Mouse (Mus musculus) limb, embryonic 10.5 days (tissue): ENCODE data around the gene Mrps34. TPM values are rescaled to one million over a fixed set of nuclear protein-coding genes. Genes with fewer than 3 reads are reported as not detected.

Experiments used
- DNase-seq: peaks from one replicate; pipeline ENCODE4 v3.0.0-alpha.2; 2017; ENCODE audit warnings: low spot score
- H3K27ac ChIP-seq: fragments of 300-500 bp; sonication (generic); 2 replicates; pipeline ENCODE4 v1.5.1; 2016; ENCODE audit warnings: mild to moderate bottlenecking
- H3K27me3 ChIP-seq: fragments of 300-500 bp; sonication (generic); 2 replicates; pipeline ENCODE4 v1.6.1; 2016; ENCODE audit warnings: low read depth, mild to moderate bottlenecking; ENCODE audit not compliant: poor library complexity, severe bottlenecking
- H3K36me3 ChIP-seq: fragments of 300-500 bp; sonication (generic); 2 replicates; pipeline ENCODE4 v1.6.1; 2016; ENCODE audit warnings: mild to moderate bottlenecking, moderate library complexity
- H3K4me1 ChIP-seq: fragments of 300-500 bp; sonication (generic); 2 replicates; pipeline ENCODE4 v1.6.1; 2016
- H3K4me3 ChIP-seq: fragments of 300-500 bp; sonication (generic); 2 replicates; pipeline ENCODE4 v1.5.1; 2016; ENCODE audit warnings: mild to moderate bottlenecking, moderate library complexity
- H3K9me3 ChIP-seq: fragments of 300-500 bp; sonication (generic); replicated peaks from 2 replicates; pipeline ENCODE4 v1.6.1; 2016; ENCODE audit warnings: mild to moderate bottlenecking
- WGBS: fragments of 180-500 bp; shearing (Covaris S2); methylation state at CpG from one replicate; pipeline ENCODE4 v1.1.7; 2016; 5-methylcytosine and 5-hydroxymethylcytosine counted together
- polyA plus RNA-seq: library from polyadenylated mRNA; unstranded; fragments of >200 nt; fragmentation: Nextera tagmentation; extraction: Ambion mirVana; gene quantifications from 2 replicates; pipeline ENCODE4 v1.2.1, GENCODE M21; 2016

Mrps34 gene
- 104 and 105 TPM in 2 replicates for polyA plus RNA-seq

DNA sequence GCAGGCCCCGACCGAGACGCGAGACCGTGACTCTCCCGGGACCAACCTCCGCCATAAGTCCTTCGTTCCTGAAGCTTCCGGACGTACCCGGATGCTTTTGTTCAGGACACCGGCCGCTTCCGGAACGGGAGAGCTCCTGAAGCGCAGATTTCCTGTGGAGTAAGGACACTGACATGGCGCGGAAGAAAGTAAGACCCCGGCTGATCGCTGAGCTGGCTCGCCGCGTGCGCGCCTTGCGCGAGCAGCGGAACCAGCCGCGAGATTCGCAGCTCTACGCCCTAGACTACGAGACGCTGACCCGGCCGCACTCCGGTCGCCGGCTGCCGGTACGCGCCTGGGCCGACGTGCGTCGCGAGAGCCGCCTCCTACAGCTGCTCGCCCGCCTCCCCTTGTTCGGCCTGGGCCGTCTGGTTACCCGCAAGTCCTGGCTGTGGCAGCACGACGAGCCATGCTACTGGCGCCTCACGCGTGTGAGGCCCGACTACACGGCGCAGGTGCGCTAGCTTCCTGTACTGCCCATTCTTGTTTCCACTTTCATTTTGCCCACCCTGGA, at the start of gene Mrps34, which contains the start of gene Eme2:
TSS of gene Mrps34 (plus strand) at position 122 of the 553 bp plus-strand sequence.
TSS of gene Eme2 (minus strand) at position 93 of the 553 bp plus-strand sequence.
- peaks cover 38% of the 10 kb centered on the region for H3K4me1 ChIP-seq
- peak within 1 kb of the TSS; percentile 87 for H3K27ac ChIP-seq
- DNase-seq, result peak; percentile 93
- peaks cover 74% of the 10 kb centered on the region for H3K36me3 ChIP-seq
- peak within 1 kb of the TSS; percentile 86 for H3K4me3 ChIP-seq
- no peaks in the 10 kb centered on the region for H3K27me3 ChIP-seq
- H3K9me3 ChIP-seq, result no peaks in the 10 kb centered on the region
- WGBS, result under 1% methylated on average over 62 of the region's 62 CpGs

GRCm38 (mm10) chr17:24847386-24847785, 47.5 kb upstream of the Mrps34 start:
- Histone ChIP-seq H3K4me1 (peaks cover 27% of the 10 kb centered on the region), H3K27ac (no peak overlapping the region), H3K36me3 (no peaks in the 10 kb centered on the region), H3K9me3 (no peaks in the 10 kb centered on the region), H3K27me3 (peaks cover 20% of the 10 kb centered on the region), H3K4me3 (no peak overlapping the region)
- WGBS, result 97% methylated on average over 1 of the region's 1 CpGs
- no peak for DNase-seq

DNA sequence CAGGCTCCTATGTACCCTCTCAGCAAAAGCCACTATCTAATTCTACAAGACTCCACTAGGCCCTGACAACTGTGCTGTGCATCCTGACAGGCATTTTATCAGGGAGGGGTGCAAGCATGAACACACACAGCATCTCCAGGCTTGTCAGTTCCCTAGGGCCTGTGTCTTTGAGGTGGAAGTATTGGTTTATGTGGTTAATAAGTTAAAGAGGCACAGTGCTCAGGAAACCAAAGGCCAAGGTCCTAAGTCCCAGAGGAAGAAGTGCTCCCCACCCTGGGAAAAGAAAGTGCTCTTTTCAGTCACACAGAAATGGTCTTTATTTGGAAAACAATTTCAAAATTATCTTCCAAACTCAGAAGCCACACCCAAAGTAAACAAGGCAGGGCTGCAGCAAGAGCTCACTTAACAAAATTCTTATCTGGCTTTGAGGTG, 46.3 kb upstream of the Mrps34 start:
- Histone ChIP-seq H3K36me3 (0 out of 2 replicates have a peak, but pooled peaks cover 5% of the 10 kb centered on the region), H3K4me3 (peak overlapping the region; percentile 81), H3K9me3 (no peaks in the 10 kb centered on the region), H3K27ac (no peak overlapping the region), H3K27me3 (peaks cover 20% of the 10 kb centered on the region), H3K4me1 (peaks cover 27% of the 10 kb centered on the region)
- DNase-seq, result no peak

- peaks cover 23% of the 10 kb centered on the region for H3K4me1 ChIP-seq
- no peak for DNase-seq
- 0 out of 2 replicates have a peak, but pooled peaks cover 8% of the 10 kb centered on the region for H3K36me3 ChIP-seq
- WGBS, result under 1% methylated on average over 21 of the region's 21 CpGs
- H3K9me3 ChIP-seq, result no peaks in the 10 kb centered on the region
- peak overlapping the region; percentile 93 for H3K27ac ChIP-seq
- H3K4me3 ChIP-seq, result peak overlapping the region; percentile 81
- peaks cover 13% of the 10 kb centered on the region for H3K27me3 ChIP-seq
These were observed 45.2 kb upstream of the Mrps34 start for GRCm38 (mm10) chr17:24849733-24850064.

GRCm38 (mm10) chr17:24850065-24850772, 44.7 kb upstream of the Mrps34 start, which contains the start of gene Fahd1:
Gene Fahd1, minus strand, starts transcription at chr17:24850364.
- Histone ChIP-seq H3K27ac (peak within 1 kb of the TSS; percentile 93), H3K4me3 (peak within 1 kb of the TSS; percentile 81), H3K9me3 (no peaks in the 10 kb centered on the region), H3K27me3 (peaks cover 11% of the 10 kb centered on the region), H3K4me1 (peaks cover 23% of the 10 kb centered on the region), H3K36me3 (0 out of 2 replicates have a peak, but pooled peaks cover 8% of the 10 kb centered on the region)
- 0% methylated on average over 58 of the region's 58 CpGs for WGBS
- DNase-seq, result peak; percentile 95

- WGBS, result 1% methylated on average over 20 of the region's 20 CpGs
- Histone ChIP-seq H3K36me3 (0 out of 2 replicates have a peak, but pooled peaks cover 8% of the 10 kb centered on the region), H3K9me3 (no peaks in the 10 kb centered on the region), H3K4me3 (peak overlapping the region; percentile 81), H3K27me3 (peaks cover 11% of the 10 kb centered on the region), H3K4me1 (peaks cover 23% of the 10 kb centered on the region), H3K27ac (peak overlapping the region; percentile 93)
- DNase-seq, result no peak
These were observed 44.2 kb upstream of the Mrps34 start for GRCm38 (mm10) chr17:24850773-24851127.

GRCm38 (mm10) chr17:24851381-24852125, 43.4 kb upstream of the Mrps34 start:
- no peak for DNase-seq
- Histone ChIP-seq H3K9me3 (no peaks in the 10 kb centered on the region), H3K4me1 (peaks cover 23% of the 10 kb centered on the region), H3K27ac (no peak overlapping the region), H3K27me3 (peaks cover 11% of the 10 kb centered on the region), H3K36me3 (peaks cover 14% of the 10 kb centered on the region), H3K4me3 (peak overlapping the region; percentile 81)
- WGBS, result 84% methylated on average over 10 of the region's 10 CpGs

GRCm38 (mm10) chr17:24855838-24856464, 39.0 kb upstream of the Mrps34 start:
- H3K9me3 ChIP-seq, result no peaks in the 10 kb centered on the region
- peaks cover 5% of the 10 kb centered on the region for H3K4me1 ChIP-seq
- peaks cover 10% of the 10 kb centered on the region for H3K27me3 ChIP-seq
- H3K27ac ChIP-seq, result no peak overlapping the region
- peaks cover 25% of the 10 kb centered on the region for H3K36me3 ChIP-seq
- WGBS, result 80% methylated on average over 3 of the region's 3 CpGs
- no peak for DNase-seq
- no peak overlapping the region for H3K4me3 ChIP-seq

GRCm38 (mm10) chr17:24856589-24856988, 38.3 kb upstream of the Mrps34 start:
- H3K4me1 ChIP-seq, result no peaks in the 10 kb centered on the region; the same call in 1 of the 2 replicates
- no peak overlapping the region for H3K27ac ChIP-seq
- DNase-seq, result no peak
- H3K36me3 ChIP-seq, result peaks cover 30% of the 10 kb centered on the region
- peaks cover 4% of the 10 kb centered on the region for H3K27me3 ChIP-seq
- H3K4me3 ChIP-seq, result no peak overlapping the region
- H3K9me3 ChIP-seq, result no peaks in the 10 kb centered on the region
- 88% methylated on average over 13 of the region's 13 CpGs for WGBS

DNA sequence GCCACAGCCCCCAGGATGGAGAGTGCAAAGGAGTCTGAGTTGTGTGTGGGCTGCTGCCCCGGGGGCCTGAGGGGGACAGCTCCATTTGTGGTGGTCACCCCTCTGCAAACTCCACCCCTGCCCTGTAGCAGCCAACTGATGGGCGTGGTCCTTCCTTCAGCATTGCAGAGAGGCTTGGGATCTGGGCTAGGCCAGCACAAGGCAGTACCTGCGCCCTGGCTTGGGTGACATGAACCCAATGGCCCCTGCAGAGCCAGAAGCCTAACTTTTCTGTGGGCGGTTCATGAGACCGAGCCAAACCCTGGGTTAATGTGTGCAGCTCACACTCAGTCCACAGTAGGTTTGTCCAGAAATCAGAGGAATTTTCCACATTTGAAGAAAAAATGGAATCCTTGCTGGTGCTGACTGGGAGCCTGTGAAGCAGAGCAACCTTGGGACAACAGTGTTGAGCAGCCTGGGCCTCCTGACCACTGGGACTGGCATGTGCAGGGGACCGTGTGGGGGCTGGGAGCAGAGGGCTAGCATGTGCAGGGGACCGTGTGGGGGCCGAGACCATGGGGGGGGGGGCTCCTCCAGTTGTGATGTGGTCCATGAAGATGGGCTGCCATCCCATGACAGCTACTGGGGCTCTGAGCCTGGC, 37.0 kb upstream of the Mrps34 start:
- Histone ChIP-seq H3K4me1 (no peaks in the 10 kb centered on the region), H3K27ac (no peak overlapping the region), H3K4me3 (no peak overlapping the region), H3K9me3 (no peaks in the 10 kb centered on the region), H3K27me3 (no peaks in the 10 kb centered on the region), H3K36me3 (peaks cover 37% of the 10 kb centered on the region)
- 82% methylated on average over 8 of the region's 8 CpGs for WGBS
- no peak for DNase-seq

- DNase-seq, result no peak
- no peaks in the 10 kb centered on the region for H3K4me1 ChIP-seq
- H3K27me3 ChIP-seq, result no peaks in the 10 kb centered on the region
- WGBS, result 95% methylated on average over 6 of the region's 6 CpGs
- no peak overlapping the region for H3K27ac ChIP-seq
- H3K4me3 ChIP-seq, result no peak overlapping the region
- H3K9me3 ChIP-seq, result no peaks in the 10 kb centered on the region
- peaks cover 34% of the 10 kb centered on the region for H3K36me3 ChIP-seq
These were observed 35.9 kb upstream of the Mrps34 start for GRCm38 (mm10) chr17:24858967-24859366.

GRCm38 (mm10) chr17:24860076-24860475, 34.8 kb upstream of the Mrps34 start:
- WGBS, result 92% methylated on average over 8 of the region's 8 CpGs
- Histone ChIP-seq H3K4me3 (no peak overlapping the region), H3K36me3 (peaks cover 36% of the 10 kb centered on the region), H3K27me3 (no peaks in the 10 kb centered on the region), H3K4me1 (no peaks in the 10 kb centered on the region), H3K27ac (no peak overlapping the region), H3K9me3 (no peaks in the 10 kb centered on the region)
- no peak for DNase-seq
